Mouse (Mus musculus): ENCODE measurements around the gene Ppp1r1c.

GRCm38 (mm10) chr2:79690838-79691237 lies 16.7 kb upstream of the Ppp1r1c start:
- TF ChIP-seq CTCF (IDR thresholded peaks at IDR 0.05; ENCODE audit: control insufficient read depth, insufficient read depth, insufficient read length) (no peak), USF1 (IDR thresholded peaks at IDR 0.05; ENCODE audit: low read depth) (no peak), CEBPB (IDR thresholded peaks at IDR 0.05; ENCODE audit: low read depth) (no peak), MYOD1 (IDR thresholded peaks at IDR 0.05; ENCODE audit: control insufficient read depth, insufficient read length, low read depth) (peak; percentile 14), MYOG (IDR thresholded peaks at IDR 0.05; ENCODE audit: control insufficient read depth, extremely low read depth, insufficient read length) (no peak)
